ENCODE assay signal across 11 mouse cellular contexts in the genomic region with DNA sequence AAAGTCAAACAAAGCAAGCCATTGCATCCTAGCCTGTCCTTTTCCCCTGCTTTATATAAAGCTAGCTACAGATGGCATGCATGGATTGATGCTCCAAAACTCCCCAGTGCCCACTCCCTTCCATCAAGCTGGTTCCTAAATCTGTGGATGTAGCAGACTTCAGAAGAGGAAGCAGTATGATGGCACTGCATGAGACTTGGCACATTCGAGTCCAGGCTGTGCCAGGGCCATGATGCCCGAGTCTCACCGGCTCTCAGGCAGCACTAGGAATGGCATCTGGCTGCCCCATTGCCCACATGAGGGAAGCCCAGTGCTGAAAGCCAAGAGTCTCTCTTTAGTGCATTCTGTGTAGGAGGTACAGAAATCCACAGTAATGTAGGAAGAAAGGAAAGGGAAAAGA. TPM values are rescaled to one million over a fixed set of nuclear protein-coding genes. Genes with fewer than 3 reads are reported as not detected.
A peak's percentile ranks its signal among the peaks of the same experiment; 100 is the strongest.
DNase-seq lines count a peak whose midpoint lies in the region; ATAC-seq lines count a peak whose summit lies in the region.
"Had no signal": no experiment of that assay in that cellular context is flagged by ENCODE, and none has a peak within 500 bp of the region (broad histone marks: within the 10 kb centered on the region; RNA-seq: fewer than 3 reads in every experiment).

No protein-coding gene starts in this region.

- H3K4me1 ChIP-seq in forebrain, embryonic 13.5 days = peaks cover 11% of the 10 kb centered on the region
- peaks cover 9% of the 10 kb centered on the region; the same call in 1 of the 2 replicates for H3K4me1 ChIP-seq in forebrain, embryonic 10.5 days
- H3K4me1 ChIP-seq: neural tube, embryonic 12.5 days had no signal

- no peaks in the 10 kb centered on the region for H3K36me3 ChIP-seq in forebrain, embryonic 13.5 days (ENCODE audit: poor library complexity, severe bottlenecking)
- no peaks in the 10 kb centered on the region for H3K36me3 ChIP-seq in forebrain, embryonic 10.5 days (replicated peaks)
- H3K36me3 ChIP-seq: neural tube, embryonic 12.5 days had no signal

- ATAC-seq in forebrain, embryonic 13.5 days = peak; percentile 48; the same call in 1 of the 2 replicates

- intact Hi-C loops in left cerebral cortex, postnatal 10 days (cut with DNase I) = no loop called here

- no peak overlapping the region for H3K4me2 ChIP-seq in forebrain, embryonic 13.5 days
- H3K4me2 ChIP-seq: neural tube, embryonic 12.5 days had no signal

- H3K27me3 ChIP-seq in forebrain, embryonic 13.5 days = no peaks in the 10 kb centered on the region
- no peaks in the 10 kb centered on the region for H3K27me3 ChIP-seq in forebrain, embryonic 10.5 days (ENCODE audit: poor library complexity, severe bottlenecking)
- H3K27me3 ChIP-seq: neural tube, embryonic 12.5 days had no signal

- DNase-seq in forebrain, embryonic 10.5 days (ENCODE audit: extremely low spot score, low spot score) = no peak
- DNase-seq in brain, adult 2 months (ENCODE audit: low read depth, low spot score) = peak; percentile 99
- peak; percentile 93 to 95 for DNase-seq in cerebellum, postnatal 36 days
- DNase-seq in left cerebral cortex, postnatal 10 days (ENCODE audit: extremely low spot score in 1 of 2, low spot score in 2 of 2) = peak; percentile 32 to 53
- no peak for DNase-seq in lung, postnatal 14 days
- DNase-seq in ovary, postnatal 10 days (ENCODE audit: low spot score) = no peak
- DNase-seq in adrenal gland, postnatal 36 days = no peak
- DNase-seq: spleen, adult 18-20 months; thymus, postnatal 4 days had no signal

- no peak overlapping the region for H3K4me3 ChIP-seq in forebrain, embryonic 13.5 days
- H3K4me3 ChIP-seq in forebrain, embryonic 10.5 days = no peak overlapping the region
- H3K4me3 ChIP-seq: neural tube, embryonic 12.5 days had no signal

- 82% methylated on average over 3 of the region's 3 CpGs for WGBS in forebrain, embryonic 13.5 days
- 93% methylated on average over 3 of the region's 3 CpGs for WGBS in forebrain, embryonic 10.5 days

- H3K9ac ChIP-seq in forebrain, embryonic 13.5 days = no peak overlapping the region
- H3K9ac ChIP-seq: neural tube, embryonic 12.5 days had no signal

- no peaks in the 10 kb centered on the region for H3K9me3 ChIP-seq in forebrain, embryonic 13.5 days (replicated peaks)
- H3K9me3 ChIP-seq in forebrain, embryonic 10.5 days = no peaks in the 10 kb centered on the region
- H3K9me3 ChIP-seq: neural tube, embryonic 12.5 days had no signal

- H3K27ac ChIP-seq in forebrain, embryonic 13.5 days = no peak overlapping the region
- no peak overlapping the region for H3K27ac ChIP-seq in forebrain, embryonic 10.5 days
- H3K27ac ChIP-seq: neural tube, embryonic 12.5 days had no signal

RNA-seq across cellular contexts. Expression of gene Plxna2, which starts 39.7 kb away (rescaled TPM):
- polyA plus RNA-seq in forebrain, embryonic 13.5 days (2015; fragmentation: Nextera tagmentation; extraction: Ambion mirVana) = 46.9 and 55.8 TPM in 2 replicates
- 6.5 and 7.4 TPM in 2 replicates for polyA plus RNA-seq in forebrain, embryonic 10.5 days (2016; fragmentation: Nextera tagmentation; extraction: Ambion mirVana)
- total RNA-seq in left cerebral cortex, postnatal 10 days (2021) = 10 to 100 TPM; 97.9 to 99.8 TPM
- 10 to 100 TPM in 1 of 2 experiments, 1 to 10 TPM in 1; 8.8 to 10.1 TPM for total RNA-seq in adrenal gland, postnatal 36 days (2021)

Comparison
In these comparisons a context has a peak if more than half of its experiments do, and no peak if none do; other contexts are left out.
1. DNase-seq: peak in brain, adult 2 months (single experiment), cerebellum, postnatal 36 days (2 of 2) and left cerebral cortex, postnatal 10 days (2 of 2); none in forebrain, embryonic 10.5 days (single experiment), lung, postnatal 14 days (single experiment), ovary, postnatal 10 days (single experiment) and adrenal gland, postnatal 36 days (0 of 2).
2. RNA of gene Plxna2, which starts 39.7 kb away (total RNA-seq): 97.9 to 99.8 TPM in left cerebral cortex, postnatal 10 days; 8.8 to 10.1 TPM in adrenal gland, postnatal 36 days; every median in the first group is over 4 times any median in the second.